Mouse (Mus musculus) thymus, adult 2 months (tissue): ENCODE results near the gene Sesn1.

Experiments
- CTCF ChIP-seq: fragments of 200-500 bp; IDR thresholded peaks from 2 replicates; pipeline ENCODE4 v1.5.1; 2012; ENCODE audit warnings: mild to moderate bottlenecking, control low read depth, low read length, moderate library complexity, borderline replicate concordance; ENCODE audit not compliant: control insufficient read depth, poor library complexity, insufficient read depth; ENCODE audit errors: extremely low read depth
- POLR2A ChIP-seq: fragments of 200-500 bp; IDR thresholded peaks from 2 replicates; pipeline ENCODE4 v1.6.1; 2012; ENCODE audit warnings: mild to moderate bottlenecking, low read length, control low read depth, moderate library complexity; ENCODE audit not compliant: control insufficient read depth, poor library complexity, insufficient read depth; ENCODE audit errors: extremely low read depth

GRCm38 (mm10) chr10:41803467-41803866 lies 6.3 kb upstream of the Sesn1 start:
- TF ChIP-seq CTCF (no peak), POLR2A (no peak)
